Mouse (Mus musculus) c-Kit-negative CD71-positive TER-119-positive erythroid progenitor cells, embryonic 14.5 days (primary cell): ENCODE results near the gene Haspin.

Experiments used
- DNase-seq: peaks from one replicate; pipeline ENCODE4 v3.0.0-alpha.2; 2013; ENCODE audit warnings: low read depth, low spot score

The Haspin gene

GRCm38 (mm10) chr11:73137591-73138501, at the start of gene Haspin:
Haspin (minus strand) TSS chr11:73138294.
- peak; percentile 81 for DNase-seq

GRCm38 (mm10) chr11:73187231-73187630, 49.1 kb upstream of the Haspin start:
- DNase-seq: no peak

GRCm38 (mm10) chr11:73185872-73186615, 48.0 kb upstream of the Haspin start:
- no peak for DNase-seq

GRCm38 (mm10) chr11:73177895-73178294, 39.8 kb upstream of the Haspin start:
- no peak for DNase-seq

- no peak for DNase-seq
Measured at GRCm38 (mm10) chr11:73177509-73177875, 39.4 kb upstream of the Haspin start.

GRCm38 (mm10) chr11:73176608-73177508, 38.8 kb upstream of the Haspin start, which contains the start of the genes Emc6 and Tax1bp3:
Emc6 (minus strand) TSS chr11:73177037.
Tax1bp3 (plus strand) TSS chr11:73177083.
- peak; percentile 94 for DNase-seq

- no peak for DNase-seq
Measured at GRCm38 (mm10) chr11:73176186-73176585, 38.1 kb upstream of the Haspin start.

- DNase-seq: no peak
Measured at GRCm38 (mm10) chr11:73175612-73176011, 37.5 kb upstream of the Haspin start.

GRCm38 (mm10) chr11:73172186-73172585, 34.1 kb upstream of the Haspin start:
- no peak for DNase-seq

- no peak for DNase-seq
Measured at GRCm38 (mm10) chr11:73169231-73169630, 31.1 kb upstream of the Haspin start.

- no peak for DNase-seq
Measured at GRCm38 (mm10) chr11:73168576-73168975, 30.5 kb upstream of the Haspin start.

GRCm38 (mm10) chr11:73168071-73168470, 30.0 kb upstream of the Haspin start:
- DNase-seq: no peak

- DNase-seq: no peak
Measured at GRCm38 (mm10) chr11:73162284-73162683, 24.2 kb upstream of the Haspin start.

GRCm38 (mm10) chr11:73161616-73162015, 23.5 kb upstream of the Haspin start:
- no peak for DNase-seq

GRCm38 (mm10) chr11:73160811-73161200, 22.7 kb upstream of the Haspin start:
- DNase-seq: no peak

GRCm38 (mm10) chr11:73159957-73160810, 22.1 kb upstream of the Haspin start, which contains the start of gene P2rx5:
P2rx5 (plus strand) TSS chr11:73160421.
- DNase-seq: no peak

GRCm38 (mm10) chr11:73155071-73155470, 17.0 kb upstream of the Haspin start:
- no peak for DNase-seq

- DNase-seq: no peak
Measured at GRCm38 (mm10) chr11:73148209-73148608, 10.1 kb upstream of the Haspin start.

GRCm38 (mm10) chr11:73146975-73147365, 8.9 kb upstream of the Haspin start:
- DNase-seq: no peak
